Mouse (Mus musculus) brown adipose tissue, adult 24 weeks (tissue): Measurements from ENCODE around the gene Vps9d1. TPM values are rescaled to one million over a fixed set of nuclear protein-coding genes. Genes with fewer than 3 reads are reported as not detected.
"Not testable (repeated sequence)": the region's sequence is repeated elsewhere in the genome, so short reads cannot be mapped to it uniquely, and the experiment has no call there.

Source experiments
- H3K27ac ChIP-seq: fragments of 200-500 bp; replicated peaks from 2 replicates; pipeline ENCODE4 v1.5.1; 2012; ENCODE audit warnings: low read depth, mild to moderate bottlenecking, low read length
- H3K4me1 ChIP-seq: fragments of 200-500 bp; 2 replicates; pipeline ENCODE4 v1.6.1; 2012; ENCODE audit warnings: low read length, mixed read lengths; ENCODE audit not compliant: control insufficient read depth, insufficient read depth, insufficient read length
- H3K4me3 ChIP-seq: fragments of 200-500 bp; 2 replicates; pipeline ENCODE4 v1.5.1; 2012; ENCODE audit warnings: low read depth, mild to moderate bottlenecking, low read length, moderate library complexity; ENCODE audit not compliant: insufficient read depth
- polyA plus RNA-seq: library from polyadenylated mRNA; stranded (reverse); fragments of >200 nt; gene quantifications from 2 replicates; pipeline ENCODE4 v1.2.4, GENCODE M21; 2012; ENCODE audit not compliant: missing spikeins, insufficient read depth, insufficient read length

The Vps9d1 gene
- polyA plus RNA-seq, 1 experiment = 7.7 TPM

DNA sequence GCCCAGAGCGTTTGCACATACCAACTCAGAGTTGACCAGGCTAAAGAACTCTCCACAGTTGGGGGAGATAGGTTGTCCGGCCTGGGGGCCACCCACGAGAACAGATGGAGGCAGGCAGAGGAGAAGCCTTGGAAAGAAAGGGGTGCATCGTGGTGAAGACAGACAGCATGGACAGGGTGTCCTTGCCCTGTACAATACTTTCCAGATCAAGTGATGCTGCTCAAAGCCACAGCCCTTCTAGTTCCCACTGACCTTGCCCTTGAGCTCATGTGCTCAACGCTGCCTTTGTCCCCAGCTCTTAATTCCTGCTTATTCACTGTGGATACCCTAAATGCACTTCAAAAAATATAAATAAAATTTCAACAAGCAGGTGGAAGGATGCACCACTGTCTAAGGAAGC lies 20.3 kb upstream of the Vps9d1 start:
- Histone ChIP-seq H3K27ac (no peak overlapping the region), H3K4me3 (no peak overlapping the region), H3K4me1 (0 out of 2 replicates have a peak, but pooled peaks cover 4% of the 10 kb centered on the region)

DNA sequence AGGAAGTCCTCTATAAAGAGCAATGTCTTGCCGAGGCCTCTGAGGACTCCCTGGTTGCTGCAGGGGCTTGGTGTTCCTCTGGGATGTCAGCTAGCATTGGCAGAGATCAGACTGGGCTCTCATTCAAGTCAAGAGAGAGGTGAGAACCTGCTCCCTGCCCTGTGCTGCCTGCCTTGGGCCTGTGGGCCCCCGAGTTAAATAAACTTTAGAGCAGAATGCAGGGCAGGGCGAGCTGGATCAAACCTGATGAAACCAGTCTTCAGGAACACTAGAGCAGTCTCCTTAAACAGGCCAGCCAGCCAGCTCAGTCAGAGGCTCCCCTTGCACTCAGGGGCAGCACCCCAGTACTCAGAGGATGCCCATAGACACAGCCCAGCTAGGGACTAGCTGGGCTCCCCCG lies 17.8 kb upstream of the Vps9d1 start:
- Histone ChIP-seq H3K4me1 (0 out of 2 replicates have a peak, but pooled peaks cover 4% of the 10 kb centered on the region), H3K4me3 (no peak overlapping the region), H3K27ac (no peak overlapping the region)

DNA sequence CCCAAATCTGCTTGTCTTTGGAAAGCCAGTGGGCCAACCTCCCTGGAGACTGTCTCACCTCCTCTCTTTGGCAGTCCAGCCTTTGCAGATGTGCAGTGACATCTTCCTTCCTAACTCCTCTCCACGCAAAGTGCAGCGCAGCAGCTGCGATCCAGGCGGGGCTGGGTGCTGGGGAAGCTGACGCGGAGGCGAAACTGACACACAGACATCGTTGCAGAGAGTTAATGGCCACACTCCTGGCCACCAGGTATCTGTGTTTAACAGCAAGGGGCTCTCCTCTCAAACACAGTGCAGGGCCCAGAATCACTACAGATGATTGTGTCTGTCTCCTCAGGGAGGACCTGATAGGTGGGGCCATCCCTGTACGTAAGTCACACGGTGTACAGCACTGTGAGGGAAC lies 17.0 kb upstream of the Vps9d1 start:
- H3K27ac ChIP-seq = no peak overlapping the region
- 0 out of 2 replicates have a peak, but pooled peaks cover 4% of the 10 kb centered on the region for H3K4me1 ChIP-seq
- H3K4me3 ChIP-seq = no peak overlapping the region

DNA sequence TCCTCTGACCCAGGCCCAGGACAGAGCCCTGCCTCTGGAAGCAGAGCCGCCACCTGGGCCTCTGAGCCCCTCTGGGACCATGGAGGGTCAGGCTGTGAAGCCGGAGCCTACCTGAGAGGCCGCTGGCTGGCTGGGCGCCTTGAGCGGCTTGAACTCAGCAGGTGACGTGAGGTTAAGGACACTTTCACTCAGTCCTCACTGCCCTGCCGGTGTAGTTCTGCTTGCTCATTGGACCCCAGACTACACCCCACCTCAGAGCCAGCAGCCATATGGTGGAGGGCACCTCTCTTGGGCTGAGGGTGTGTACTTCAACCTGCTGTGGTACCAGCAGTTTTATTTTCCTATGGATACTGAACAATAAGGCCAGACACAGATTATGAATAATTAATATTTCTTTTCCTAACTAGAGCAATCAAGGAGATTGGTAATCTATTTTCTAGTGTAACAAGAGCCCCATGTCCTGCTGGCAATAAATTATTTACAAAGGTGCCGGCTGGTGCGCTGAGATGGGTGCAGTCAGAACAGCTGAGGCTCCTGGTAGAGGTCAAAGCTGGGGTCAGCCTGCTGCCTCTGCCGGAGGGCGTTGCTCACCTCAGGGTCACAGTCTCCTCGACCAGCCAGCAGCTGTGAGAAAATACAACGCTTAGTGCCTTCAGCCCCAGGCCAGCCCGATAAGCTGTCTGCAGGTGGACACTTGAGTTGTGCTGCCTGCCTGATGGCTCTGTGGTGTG lies 13.9 kb upstream of the Vps9d1 start:
- no peak overlapping the region for H3K4me3 ChIP-seq
- no peak overlapping the region for H3K27ac ChIP-seq
- 0 out of 2 replicates have a peak, but pooled peaks cover 4% of the 10 kb centered on the region for H3K4me1 ChIP-seq

DNA sequence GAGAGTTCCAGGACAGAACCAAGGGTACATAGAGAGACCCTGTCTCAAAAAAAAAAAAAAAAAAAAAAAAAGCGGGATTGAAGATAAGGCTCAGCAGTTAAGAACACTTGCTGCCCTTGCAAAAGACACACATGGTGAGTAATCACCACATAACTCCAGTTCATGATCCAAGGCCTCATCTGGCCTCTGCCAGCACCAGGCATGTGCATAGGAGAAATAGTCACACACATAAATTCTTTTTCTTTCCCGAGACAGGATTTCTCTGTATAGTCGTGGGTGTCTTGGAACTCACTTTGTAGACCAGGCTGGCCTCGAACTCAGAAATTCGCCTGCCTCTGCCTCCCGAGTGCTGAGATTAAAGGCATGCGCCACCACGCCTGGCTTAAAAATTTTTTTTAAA lies 3.4 kb upstream of the Vps9d1 start:
- H3K27ac ChIP-seq = not testable (repeated sequence)

DNA sequence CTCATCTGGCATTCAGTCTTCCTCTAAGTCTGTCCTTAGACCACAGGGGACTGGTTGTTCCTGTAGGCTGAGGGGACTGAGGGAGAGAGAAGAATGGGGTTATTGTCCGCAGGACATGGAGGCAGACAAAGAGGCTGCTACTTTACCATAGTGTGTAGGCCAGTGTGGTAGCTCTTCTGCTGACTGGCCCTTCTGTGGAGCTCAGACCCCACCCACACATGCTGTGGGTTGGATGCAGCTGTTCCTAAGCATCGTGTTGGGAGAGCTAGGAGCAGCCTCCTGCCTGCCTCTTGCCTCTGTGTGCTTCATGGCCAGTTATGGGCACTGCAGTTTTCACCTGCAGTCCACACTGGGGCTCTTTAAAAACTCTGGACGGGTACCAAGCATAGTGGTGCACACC lies 3.0 kb upstream of the Vps9d1 start:
- H3K4me1 ChIP-seq = peaks cover 8% of the 10 kb centered on the region; the same call in 1 of the 2 replicates
- no peak overlapping the region for H3K27ac ChIP-seq
- H3K4me3 ChIP-seq = no peak overlapping the region

More for the DNA sequence above, 3.4 kb upstream of the Vps9d1 start:
- H3K4me3 ChIP-seq, H3K4me1 ChIP-seq: not testable (repeated sequence)

DNA sequence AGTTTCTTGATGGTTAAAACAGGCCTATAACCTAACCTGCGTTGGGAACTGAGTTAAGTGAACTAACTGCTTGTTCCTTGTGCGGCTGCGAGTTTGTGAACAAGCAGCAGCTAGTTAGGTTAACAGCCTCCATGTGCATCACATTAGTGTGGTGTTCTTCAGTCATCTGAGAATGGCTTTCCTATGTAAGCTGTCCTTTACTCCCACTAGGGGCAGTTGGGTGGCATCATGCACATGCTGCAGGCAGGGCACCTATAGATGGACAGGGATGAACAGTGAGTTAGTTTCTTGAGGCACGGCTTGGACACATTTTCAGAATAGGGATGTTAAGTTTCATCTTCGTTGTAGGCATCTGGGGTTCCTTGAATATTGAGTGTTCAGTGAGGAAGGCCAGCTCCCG lies 1.0 kb upstream of the Vps9d1 start:
- peaks cover 8% of the 10 kb centered on the region; the same call in 1 of the 2 replicates for H3K4me1 ChIP-seq
- H3K4me3 ChIP-seq = peak overlapping the region; percentile 93
- no peak overlapping the region for H3K27ac ChIP-seq

DNA sequence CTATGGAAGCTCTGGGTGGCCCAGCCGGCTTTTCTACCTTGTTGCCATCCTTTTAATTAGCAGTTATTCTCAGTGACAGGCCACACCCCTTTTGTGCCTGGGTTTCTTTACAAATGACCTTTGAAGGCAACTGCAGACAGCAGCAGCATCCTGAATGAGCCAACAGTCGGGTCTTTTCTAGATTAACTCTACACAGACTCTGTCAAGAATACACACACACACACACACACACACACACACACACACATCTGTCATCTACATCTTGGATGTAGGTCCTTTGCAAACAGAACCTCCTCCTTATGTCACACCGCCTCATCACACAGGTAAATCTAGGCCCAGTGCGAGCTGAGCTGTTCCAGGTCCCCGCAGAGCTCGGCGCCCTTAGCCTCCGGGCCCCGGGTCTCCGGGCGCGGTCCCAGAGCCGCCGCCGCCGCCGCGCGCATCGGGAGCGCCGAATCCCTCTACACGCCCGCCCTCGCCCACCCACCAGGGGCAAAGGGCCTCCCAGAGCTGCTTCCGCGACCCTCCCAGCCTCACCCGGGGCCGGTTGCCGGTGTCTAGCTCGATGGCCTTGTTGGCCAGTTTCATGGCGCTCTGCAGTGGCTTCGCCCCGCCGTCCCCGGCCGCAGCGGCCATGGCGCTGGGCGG lies 573 bp downstream of the Vps9d1 start:
- Histone ChIP-seq H3K4me1 (peaks cover 8% of the 10 kb centered on the region; the same call in 1 of the 2 replicates), H3K4me3 (peak overlapping the region; percentile 89), H3K27ac (peak overlapping the region; percentile 59)

DNA sequence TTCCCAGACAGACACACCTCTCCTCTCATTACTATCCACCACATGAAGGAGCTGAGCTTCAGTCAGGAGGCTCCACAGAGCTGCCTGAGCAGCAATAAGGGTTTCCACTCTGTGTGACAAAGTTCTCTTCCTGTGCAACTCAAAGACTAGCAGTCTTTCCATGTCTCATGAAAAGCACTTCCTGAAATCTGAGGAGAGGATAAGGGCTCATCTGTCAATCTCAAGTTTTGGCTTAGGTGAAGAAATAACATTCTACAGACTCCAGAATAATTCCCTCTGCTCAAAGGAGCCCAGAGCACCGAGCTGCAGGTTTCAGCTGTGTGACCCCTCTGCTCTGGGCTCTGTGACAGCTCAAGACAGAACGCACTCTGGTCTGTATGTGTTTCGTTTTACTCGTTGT lies 1.2 kb downstream of the Vps9d1 start:
- H3K4me1 ChIP-seq = peaks cover 8% of the 10 kb centered on the region; the same call in 1 of the 2 replicates
- H3K27ac ChIP-seq = 0 out of 2 replicates have a peak overlapping the region, but pooled peaks have one; percentile 21
- peak overlapping the region; percentile 89 for H3K4me3 ChIP-seq

DNA sequence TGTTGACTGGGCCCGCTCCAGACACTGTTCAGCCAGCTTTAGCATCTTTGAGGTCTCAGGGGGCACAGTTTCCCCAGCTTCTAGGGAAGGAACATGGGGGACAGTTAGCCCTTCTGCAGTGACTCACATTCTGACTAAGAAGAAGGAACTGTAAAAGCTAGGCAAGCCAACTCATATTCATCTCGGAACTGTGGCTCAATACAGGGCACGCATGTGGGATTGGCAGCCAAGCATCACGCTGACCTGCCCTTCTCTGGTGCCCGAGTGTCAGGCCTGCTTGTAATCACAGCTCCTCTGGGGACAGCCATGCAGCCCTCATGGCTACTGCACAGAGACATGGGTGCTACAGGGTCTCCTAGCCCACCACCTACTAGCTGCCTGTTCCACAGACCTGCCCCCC lies 3.2 kb downstream of the Vps9d1 start:
- H3K27ac ChIP-seq = no peak overlapping the region
- peaks cover 5% of the 10 kb centered on the region; the same call in 1 of the 2 replicates for H3K4me1 ChIP-seq
- no peak overlapping the region for H3K4me3 ChIP-seq

DNA sequence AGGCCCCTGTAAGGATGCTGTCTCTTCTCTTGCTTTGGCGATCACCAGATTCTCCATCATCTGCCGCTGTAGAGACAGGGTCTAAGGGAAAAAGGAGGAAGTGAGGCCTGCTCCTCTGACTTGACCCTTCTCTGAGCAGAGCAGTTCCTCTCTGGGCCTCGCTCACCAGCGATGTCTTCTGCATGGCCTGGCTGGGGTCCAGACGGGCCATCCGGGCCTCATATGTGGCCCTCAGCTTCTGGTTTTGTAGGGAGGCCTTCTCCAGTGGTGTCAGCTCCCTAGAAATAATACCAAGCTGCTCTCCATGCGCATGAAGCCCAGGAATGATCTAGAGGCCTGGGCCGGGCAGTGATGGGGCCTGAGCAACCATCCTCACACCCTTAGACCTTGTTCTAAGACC lies 5.6 kb downstream of the Vps9d1 start:
- Histone ChIP-seq H3K4me3 (no peak overlapping the region), H3K27ac (no peak overlapping the region), H3K4me1 (no peaks in the 10 kb centered on the region)

DNA sequence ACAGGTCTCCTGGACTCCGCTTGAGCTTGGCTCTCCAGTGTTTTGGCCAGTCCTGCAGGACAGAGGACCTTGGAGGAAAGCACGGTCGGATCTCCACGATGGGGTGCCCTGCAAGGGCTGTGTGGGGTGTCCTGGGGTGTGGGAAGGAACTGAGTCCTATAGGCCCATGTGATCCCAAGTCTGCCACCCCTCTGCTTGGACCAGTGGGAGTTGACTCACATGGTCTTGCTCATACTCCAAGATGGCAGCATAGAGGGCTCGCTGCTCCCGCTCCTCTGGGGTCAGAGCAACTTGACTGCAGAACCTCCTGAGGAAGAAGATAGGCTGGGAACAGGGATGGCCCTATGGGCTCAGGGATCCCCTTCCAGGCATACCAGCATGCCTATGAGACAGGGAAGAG lies 6.4 kb downstream of the Vps9d1 start:
- Histone ChIP-seq H3K4me3 (no peak overlapping the region), H3K4me1 (no peaks in the 10 kb centered on the region), H3K27ac (no peak overlapping the region)

DNA sequence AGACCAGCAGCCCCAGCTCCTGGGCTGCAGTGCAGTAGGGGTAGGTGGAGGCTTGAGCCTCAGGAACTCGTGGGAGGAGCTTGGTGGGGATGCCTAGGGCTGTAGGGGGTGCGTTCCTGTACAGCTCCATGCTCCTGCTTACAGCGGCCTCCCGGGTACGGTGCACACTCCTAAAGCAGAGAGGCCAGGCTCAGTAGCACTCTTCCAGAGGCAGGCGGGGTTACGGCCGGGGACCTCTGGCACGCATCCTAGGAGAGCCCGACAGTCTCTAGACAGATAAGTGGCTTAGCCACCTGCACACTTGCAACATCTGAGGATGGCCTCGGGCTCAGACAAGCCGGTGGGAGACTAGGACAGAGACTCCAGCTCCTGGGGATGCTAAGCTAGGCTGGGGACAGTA lies 8.6 kb downstream of the Vps9d1 start:
- no peak overlapping the region for H3K4me3 ChIP-seq
- H3K4me1 ChIP-seq = no peaks in the 10 kb centered on the region
- no peak overlapping the region for H3K27ac ChIP-seq

DNA sequence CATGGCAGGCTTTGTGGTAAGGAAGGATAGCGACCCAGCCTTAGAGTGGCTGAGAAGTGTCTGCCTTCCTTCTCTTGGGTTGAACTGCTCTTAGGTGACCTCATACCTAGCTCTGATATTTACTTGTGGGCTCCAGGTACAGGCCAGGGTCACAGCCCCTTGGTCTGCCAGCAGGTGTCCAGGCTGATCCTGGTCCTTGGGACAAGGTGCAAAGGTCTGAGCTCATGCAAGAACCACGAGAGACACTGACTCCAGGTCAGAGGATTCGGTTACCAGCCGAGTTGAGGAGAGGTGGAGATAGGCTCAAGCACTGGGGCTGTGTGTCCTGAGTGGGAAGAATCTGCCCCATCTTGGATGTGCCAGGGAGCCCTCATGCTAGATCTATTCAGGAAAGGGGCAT lies 9.8 kb downstream of the Vps9d1 start:
- no peak overlapping the region for H3K4me3 ChIP-seq
- H3K4me1 ChIP-seq = no peaks in the 10 kb centered on the region
- H3K27ac ChIP-seq = no peak overlapping the region

DNA sequence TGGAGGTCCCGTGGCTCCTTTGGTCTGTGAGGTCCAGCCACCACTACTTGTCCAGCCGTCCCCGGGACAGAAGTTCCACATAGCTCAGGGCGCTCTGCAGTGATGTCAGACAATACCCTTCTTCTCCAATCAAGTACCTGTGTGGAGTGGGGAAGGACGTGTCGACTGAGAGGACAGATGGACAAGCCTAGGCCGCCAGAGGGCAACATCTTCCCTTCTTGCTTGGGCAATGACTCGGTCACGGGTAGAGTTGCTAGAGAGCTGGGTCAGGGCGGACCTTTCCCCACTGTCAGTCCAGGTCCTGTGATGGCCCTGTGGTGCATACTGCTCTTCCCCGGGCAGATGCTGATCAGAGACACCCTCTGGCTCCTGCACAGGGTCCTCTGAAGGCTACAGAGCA lies 11.1 kb downstream of the Vps9d1 start:
- Histone ChIP-seq H3K4me1 (no peaks in the 10 kb centered on the region), H3K4me3 (no peak overlapping the region), H3K27ac (no peak overlapping the region)
